Mouse (Mus musculus) brain, embryonic 14.5 days (tissue): ENCODE data around the gene Slc25a45.

Source experiments
- CTCF ChIP-seq: fragments of 200-500 bp; IDR thresholded peaks from 2 replicates; pipeline ENCODE4 v1.5.1; 2012; ENCODE audit warnings: inconsistent platforms, mild to moderate bottlenecking, moderate library complexity, borderline replicate concordance; ENCODE audit not compliant: insufficient read depth, insufficient read length; ENCODE audit errors: extremely low read depth
- POLR2A ChIP-seq: fragments of 200-500 bp; IDR thresholded peaks from 2 replicates; pipeline ENCODE4 v1.6.1; 2012; ENCODE audit warnings: mild to moderate bottlenecking, inconsistent platforms, borderline replicate concordance; ENCODE audit not compliant: poor library complexity, insufficient read depth, insufficient read length, severe bottlenecking; ENCODE audit errors: extremely low read depth

- TF ChIP-seq CTCF (no peak), POLR2A (no peak)
Observed at GRCm38 (mm10) chr19:5837606-5838005, 40.0 kb upstream of the Slc25a45 start.
